Mouse (Mus musculus) heart, postnatal 36 days (tissue): ENCODE results near the gene Abcf3. TPM values are rescaled to one million over a fixed set of nuclear protein-coding genes. Genes with fewer than 3 reads are reported as not detected.

ENCODE experiments used
- DNase-seq, 2 experiments: peaks; one replicate each; pipeline ENCODE4 v3.0.0; 2021 to 2022
- intact Hi-C: fragments of 180-260 bp; cut with DNase I; formaldehyde crosslinking; loops from one replicate; pipeline ENCODE4 v1.15.1; 2025
- microRNA-seq, 2 experiments: library from miRNA; unstranded; fragments of <30 nt; microRNA quantifications; one replicate each; pipeline ENCODE4 v1.2.0; 2021; ENCODE audit warnings: borderline number of aligned reads in 2 of 2
- total RNA-seq, 2 experiments: library from RNA; stranded (reverse); gene quantifications; 2 replicates each; pipeline ENCODE4 v1.2.3; 2021

Abcf3 gene
- total RNA-seq, 2 experiments from 2014 or later: 62.6 to 65.9 TPM

DNA sequence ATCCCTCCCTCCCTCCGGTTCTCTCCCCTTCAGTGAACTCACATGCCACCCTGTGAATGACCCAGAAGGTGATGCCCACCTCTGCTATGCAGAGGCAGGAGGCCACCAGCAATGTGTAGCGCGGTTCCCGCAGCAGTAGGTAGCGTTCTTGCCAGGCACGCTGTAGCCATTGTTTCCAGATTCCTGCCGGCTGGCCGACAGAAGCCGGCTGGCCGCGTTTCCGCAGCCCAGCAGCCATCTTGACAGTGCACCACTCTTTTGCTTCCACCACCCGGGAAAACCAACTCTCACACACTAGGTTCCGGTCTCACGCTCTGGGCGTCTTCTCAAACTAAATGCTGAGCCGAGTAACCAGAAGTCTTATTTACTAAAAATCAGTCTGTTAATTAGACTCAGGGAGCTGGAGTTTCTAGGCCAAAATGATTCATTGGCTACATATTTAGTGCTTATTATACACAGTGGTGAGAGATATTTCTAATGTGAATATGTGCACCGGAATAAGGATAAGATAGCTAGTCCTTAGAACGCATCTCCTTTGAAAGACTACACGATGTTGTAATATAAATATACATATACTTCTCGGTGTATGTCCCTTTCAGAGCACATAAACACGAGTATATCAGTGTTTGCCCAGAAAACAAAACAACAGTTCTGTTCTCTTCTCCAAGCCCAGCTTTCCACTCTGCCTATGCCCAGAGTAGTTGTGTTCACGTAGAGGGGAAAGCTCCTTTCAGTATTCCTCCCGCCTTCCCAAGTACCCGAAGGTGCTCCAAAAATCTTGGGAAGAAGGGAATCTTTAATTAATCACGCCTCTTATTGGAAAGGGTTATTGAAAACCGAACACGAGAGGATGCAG is 62.4 kb downstream of the Abcf3 start:
- intact Hi-C loops: loop anchor here (2.0 to 5.0 kb wide), 5 partner anchors 30 to 113 kb away; partner anchors contain the start of genes Abcf3, Dvl3, Eif2b5 and Psmd2
- peak; percentile 76 to 84 for DNase-seq

Small RNA genes within 50 kb of the gene (microRNA-seq; reads per million reads assigned to microRNA genes)
- gene Mir1224: 0 reads per million in 2 experiments

Other genes starting within 250 kb of the Abcf3 start
- 10 to 100 TPM; 85.2 to 87.5 TPM for gene Parl, start 246.2 kb upstream of the Abcf3 start, total RNA-seq
- 1 to 10 TPM in 1 of 2 experiments, under 1 TPM in 1; 0.89 to 1.6 TPM for gene Cyp2ab1, start 223.2 kb upstream of the Abcf3 start, total RNA-seq
- 10 to 100 TPM; 32.2 to 34.5 TPM for gene Abcc5, start 122.2 kb upstream of the Abcf3 start, total RNA-seq
- 10 to 100 TPM; 54.4 to 64.3 TPM for gene Eif2b5, start 49.8 kb upstream of the Abcf3 start, total RNA-seq
- gene Dvl3, start 31.6 kb upstream of the Abcf3 start, total RNA-seq: 10 to 100 TPM; 44.9 to 47.2 TPM
- gene Ap2m1, start 13.1 kb upstream of the Abcf3 start, total RNA-seq: 100 to 1,000 TPM; 210 to 214 TPM
- gene Vwa5b2, start 40.9 kb downstream of the Abcf3 start, total RNA-seq: under 1 TPM in 1 of 2 experiments, not detected in 1; 0.05 TPM
- 1 to 10 TPM; 6.4 to 8.0 TPM for gene Eef1akmt4, start 63.0 kb downstream of the Abcf3 start, total RNA-seq
- gene Gm49333, start 63.0 kb downstream of the Abcf3 start, total RNA-seq: not detected
- gene Alg3, start 63.2 kb downstream of the Abcf3 start, total RNA-seq: 1 to 10 TPM; 8.7 to 8.8 TPM
- gene Camk2n2, start 72.7 kb downstream of the Abcf3 start, total RNA-seq: 1 to 10 TPM; 1.1 to 1.2 TPM
- gene Ece2, start 81.3 kb downstream of the Abcf3 start, total RNA-seq: 1 to 10 TPM in 1 of 2 experiments, under 1 TPM in 1; 0.41 to 1.2 TPM
- 100 to 1,000 TPM; 214 to 216 TPM for gene Psmd2, start 103.1 kb downstream of the Abcf3 start, total RNA-seq
- gene Eif4g1, start 119.7 kb downstream of the Abcf3 start, total RNA-seq: 100 to 1,000 TPM; 388 to 434 TPM
- 10 to 100 TPM; 27.9 to 30.2 TPM for gene Fam131a, start 144.7 kb downstream of the Abcf3 start, total RNA-seq
- gene Polr2h, start 169.1 kb downstream of the Abcf3 start, total RNA-seq: 10 to 100 TPM; 10.5 to 12.4 TPM
- 1 to 10 TPM; 2.3 to 2.6 TPM for gene Clcn2, start 169.2 kb downstream of the Abcf3 start, total RNA-seq
- 1 to 10 TPM; 2.1 to 2.5 TPM for gene Chrd, start 184.6 kb downstream of the Abcf3 start, total RNA-seq
- under 1 TPM in 1 of 2 experiments, not detected in 1; 0.25 TPM for gene Thpo, start 185.9 kb downstream of the Abcf3 start, total RNA-seq